Comparison of ENCODE assay signal across 9 mouse cellular contexts in the genomic region with DNA sequence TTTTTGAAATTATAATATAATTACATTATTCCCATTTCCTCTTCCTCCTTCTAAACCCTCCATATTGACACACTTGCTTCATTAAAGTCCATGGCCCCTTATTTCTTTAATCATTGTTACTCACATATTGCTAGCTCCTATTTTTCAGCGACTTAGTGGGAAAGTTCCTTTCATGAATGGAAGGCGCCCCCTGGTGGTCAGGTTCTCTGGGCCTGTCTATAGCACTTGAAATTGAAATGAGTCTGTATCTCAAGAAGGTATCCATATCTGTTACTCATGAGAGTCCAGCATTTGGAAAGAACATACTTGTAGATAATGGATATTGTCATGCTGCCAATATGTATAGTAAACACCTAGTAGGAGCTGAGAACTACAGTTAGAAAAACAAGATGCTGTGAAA.
DNase-seq lines count a peak whose midpoint lies in the region; ATAC-seq lines count a peak whose summit lies in the region.
"Had no signal": no experiment of that assay in that cellular context is flagged by ENCODE, and none has a peak within 500 bp of the region (broad histone marks: within the 10 kb centered on the region; RNA-seq: fewer than 3 reads in every experiment).

No protein-coding gene starts in this region.

- no peak overlapping the region for H3K4me2 ChIP-seq in heart, embryonic 11.5 days
- no peak overlapping the region for H3K4me2 ChIP-seq in embryonic facial prominence, embryonic 11.5 days (ENCODE audit: low read depth, low read length)
- H3K4me2 ChIP-seq in midbrain, embryonic 12.5 days (replicated peaks): no peak overlapping the region
- H3K4me2 ChIP-seq: liver, embryonic 15.5 days had no signal

- no peaks in the 10 kb centered on the region for H3K36me3 ChIP-seq in heart, embryonic 11.5 days (ENCODE audit: control insufficient read depth, insufficient read depth, low read length)
- H3K36me3 ChIP-seq in embryonic facial prominence, embryonic 11.5 days (replicated peaks; ENCODE audit: control insufficient read depth, insufficient read depth, low read depth, low read length): no peaks in the 10 kb centered on the region
- H3K36me3 ChIP-seq in midbrain, embryonic 12.5 days: no peaks in the 10 kb centered on the region
- H3K36me3 ChIP-seq: liver, embryonic 15.5 days had no signal

- H3K9ac ChIP-seq in heart, embryonic 11.5 days (ENCODE audit: low read depth, low read length): no peak overlapping the region
- no peak overlapping the region for H3K9ac ChIP-seq in embryonic facial prominence, embryonic 11.5 days (replicated peaks; ENCODE audit: low read length)
- H3K9ac ChIP-seq in midbrain, embryonic 12.5 days (replicated peaks): no peak overlapping the region
- H3K9ac ChIP-seq: liver, embryonic 15.5 days had no signal

- peak; percentile 70 to 91 for DNase-seq in heart, adult 18-20 months
- peak; percentile 66 for DNase-seq in adrenal gland, adult 2 months
- DNase-seq in embryonic facial prominence, embryonic 11.5 days (ENCODE audit: low spot score): peak; percentile 87
- DNase-seq in heart, postnatal 36 days: peak; percentile 73 to 88
- peak; percentile 23 to 79 for DNase-seq in layer of hippocampus, postnatal 25 days (ENCODE audit: extremely low spot score in 1 of 2, low spot score in 1 of 2)
- peak; percentile 43 to 44 for DNase-seq in spleen, postnatal 36 days (ENCODE audit: low spot score in 2 of 2)

- H3K27ac ChIP-seq in heart, embryonic 11.5 days (ENCODE audit: low read depth, low read length): no peak overlapping the region
- no peak overlapping the region for H3K27ac ChIP-seq in embryonic facial prominence, embryonic 11.5 days (replicated peaks; ENCODE audit: low read depth, low read length)
- H3K27ac ChIP-seq in midbrain, embryonic 12.5 days (replicated peaks): no peak overlapping the region
- H3K27ac ChIP-seq: liver, embryonic 15.5 days had no signal

- no peaks in the 10 kb centered on the region for H3K4me1 ChIP-seq in heart, embryonic 11.5 days (ENCODE audit: control insufficient read depth, insufficient read depth, low read length)
- no peaks in the 10 kb centered on the region for H3K4me1 ChIP-seq in embryonic facial prominence, embryonic 11.5 days (ENCODE audit: control insufficient read depth, insufficient read depth, low read length)
- no peaks in the 10 kb centered on the region for H3K4me1 ChIP-seq in midbrain, embryonic 12.5 days
- H3K4me1 ChIP-seq: liver, embryonic 15.5 days had no signal

- intact Hi-C loops in heart, postnatal 36 days (cut with DNase I): loop anchor here (1.0 to 5.0 kb wide), 4 partner anchors 18 to 271 kb away; no protein-coding TSS in a partner anchor

- no peaks in the 10 kb centered on the region for H3K27me3 ChIP-seq in heart, embryonic 11.5 days (ENCODE audit: control insufficient read depth, insufficient read depth, low read length)
- H3K27me3 ChIP-seq in embryonic facial prominence, embryonic 11.5 days (ENCODE audit: control insufficient read depth, insufficient read depth, low read length): no peaks in the 10 kb centered on the region
- no peaks in the 10 kb centered on the region for H3K27me3 ChIP-seq in midbrain, embryonic 12.5 days
- H3K27me3 ChIP-seq: liver, embryonic 15.5 days had no signal

- no peaks in the 10 kb centered on the region for H3K9me3 ChIP-seq in heart, embryonic 11.5 days (replicated peaks; ENCODE audit: control insufficient read depth, low read length)
- H3K9me3 ChIP-seq in embryonic facial prominence, embryonic 11.5 days (replicated peaks; ENCODE audit: control insufficient read depth, low read length): no peaks in the 10 kb centered on the region
- no peaks in the 10 kb centered on the region for H3K9me3 ChIP-seq in midbrain, embryonic 12.5 days
- H3K9me3 ChIP-seq: liver, embryonic 15.5 days had no signal

- 6% methylated on average over 2 of the region's 2 CpGs for WGBS in heart, embryonic 11.5 days (ENCODE audit: insufficient replicate concordance)
- WGBS in embryonic facial prominence, embryonic 11.5 days: 11% methylated on average over 2 of the region's 2 CpGs
- 8% methylated on average over 2 of the region's 2 CpGs for WGBS in midbrain, embryonic 12.5 days

- H3K4me3 ChIP-seq in heart, embryonic 11.5 days (ENCODE audit: low read depth, low read length): no peak overlapping the region
- no peak overlapping the region for H3K4me3 ChIP-seq in embryonic facial prominence, embryonic 11.5 days (ENCODE audit: low read depth, low read length)
- no peak overlapping the region for H3K4me3 ChIP-seq in midbrain, embryonic 12.5 days
- H3K4me3 ChIP-seq: liver, embryonic 15.5 days had no signal

- ATAC-seq in heart, embryonic 11.5 days (replicated peaks; ENCODE audit: insufficient number of reproducible peaks, low FRiP score, low TSS enrichment): no peak
- ATAC-seq in embryonic facial prominence, embryonic 11.5 days (replicated peaks; ENCODE audit: insufficient number of reproducible peaks, low FRiP score, low TSS enrichment, low read depth): peak; percentile 39; the same call in 1 of the 2 replicates
- peak; percentile 62 for ATAC-seq in midbrain, embryonic 12.5 days (ENCODE audit: low FRiP score, low read depth)
